Mouse (Mus musculus) liver, postnatal 0 days (tissue): ENCODE results near the gene Plxdc1. TPM values are rescaled to one million over a fixed set of nuclear protein-coding genes. Genes with fewer than 3 reads are reported as not detected.

Experiments
- ATAC-seq: fragments of 200-750 bp; cut with Nextera tagmentation; 2 replicates; pipeline ENCODE4 v1.8.0; 2017; ENCODE audit warnings: mild to moderate bottlenecking, moderate library complexity
- DNase-seq: peaks from one replicate; pipeline ENCODE4 v3.0.0-alpha.2; 2016
- H3K27ac ChIP-seq: fragments of 300-500 bp; sonication (generic); 2 replicates; pipeline ENCODE4 v1.5.1; 2014; ENCODE audit warnings: antibody characterized with exemption, moderate library complexity, mild to moderate bottlenecking, low read depth
- H3K27me3 ChIP-seq: fragments of 300-500 bp; sonication (generic); 2 replicates; pipeline ENCODE4 v1.6.1; 2014; ENCODE audit warnings: low read length, control low read depth, mixed read lengths; ENCODE audit not compliant: insufficient read depth
- H3K36me3 ChIP-seq: fragments of 300-500 bp; sonication (generic); replicated peaks from 2 replicates; pipeline ENCODE4 v1.6.1; 2014; ENCODE audit warnings: mild to moderate bottlenecking, control low read depth, low read length, moderate library complexity, mixed read lengths; ENCODE audit not compliant: insufficient read depth
- H3K4me1 ChIP-seq: fragments of 300-500 bp; sonication (generic); 2 replicates; pipeline ENCODE4 v1.6.1; 2014; ENCODE audit warnings: antibody characterized with exemption, mild to moderate bottlenecking, control low read depth; ENCODE audit not compliant: insufficient read depth
- H3K4me2 ChIP-seq: fragments of 300-500 bp; sonication (generic); 2 replicates; pipeline ENCODE4 v1.6.1; 2014; ENCODE audit warnings: low read depth, mild to moderate bottlenecking, low read length, moderate library complexity, mixed read lengths
- H3K4me3 ChIP-seq: fragments of 300-500 bp; sonication (generic); 2 replicates; pipeline ENCODE4 v1.5.1; 2014; ENCODE audit warnings: low read depth, low read length
- H3K9ac ChIP-seq: fragments of 300-500 bp; sonication (generic); replicated peaks from 2 replicates; pipeline ENCODE4 v1.6.1; 2014; ENCODE audit warnings: mild to moderate bottlenecking, moderate library complexity
- H3K9me3 ChIP-seq: fragments of 300-500 bp; sonication (generic); 2 replicates; pipeline ENCODE4 v1.6.1; 2016; ENCODE audit warnings: mild to moderate bottlenecking, control low read depth, low read length, mixed read lengths
- CTCF ChIP-seq: sonication (generic); IDR thresholded peaks from 2 replicates; pipeline ENCODE4 v1.5.1; 2016; ENCODE audit warnings: antibody characterized with exemption, low read depth
- EP300 ChIP-seq: IDR thresholded peaks from 2 replicates; pipeline ENCODE4 v1.6.1; 2016; ENCODE audit warnings: antibody characterized with exemption, low read depth, mild to moderate bottlenecking
- WGBS: fragments of 180-500 bp; shearing (Covaris S2); extraction: QIAGEN DNeasy Blood & Tissue Kit; methylation state at CpG from one replicate; pipeline ENCODE4 v1.1.7; 2014; ENCODE audit not compliant: insufficient replicate concordance; 5-methylcytosine and 5-hydroxymethylcytosine counted together
- polyA plus RNA-seq: library from polyadenylated mRNA; unstranded; fragments of >200 nt; fragmentation: Nextera tagmentation; extraction: Ambion mirVana; gene quantifications from 2 replicates; pipeline ENCODE4 v1.2.1, GENCODE M21; 2015

Plxdc1 gene
- polyA plus RNA-seq, 1 experiment from 2014 or later: 0.75 TPM

GRCm38 (mm10) chr11:97955915-97956314 is 30.3 kb downstream of the Plxdc1 start:
- Histone ChIP-seq H3K36me3 (no peaks in the 10 kb centered on the region), H3K4me1 (peaks cover 9% of the 10 kb centered on the region; the same call in 1 of the 2 replicates), H3K27ac (no peak overlapping the region), H3K9ac (no peak overlapping the region), H3K27me3 (no peaks in the 10 kb centered on the region), H3K9me3 (no peaks in the 10 kb centered on the region), H3K4me3 (no peak overlapping the region), H3K4me2 (no peak overlapping the region)
- WGBS: 69% methylated on average over 4 of the region's 4 CpGs
- no peak for ATAC-seq
- DNase-seq: no peak
- no peak for TF ChIP-seq CTCF
- no peak for TF ChIP-seq EP300

GRCm38 (mm10) chr11:97955146-97955902 is 30.9 kb downstream of the Plxdc1 start:
- Histone ChIP-seq H3K27me3 (no peaks in the 10 kb centered on the region), H3K4me2 (no peak overlapping the region), H3K9ac (no peak overlapping the region), H3K4me1 (peaks cover 9% of the 10 kb centered on the region; the same call in 1 of the 2 replicates), H3K36me3 (no peaks in the 10 kb centered on the region), H3K9me3 (no peaks in the 10 kb centered on the region), H3K27ac (no peak overlapping the region), H3K4me3 (no peak overlapping the region)
- WGBS: 54% methylated on average over 9 of the region's 9 CpGs
- DNase-seq (no peak), ATAC-seq (no peak)
- TF ChIP-seq CTCF: no peak
- TF ChIP-seq EP300: no peak

- Histone ChIP-seq H3K27me3 (no peaks in the 10 kb centered on the region), H3K4me3 (no peak overlapping the region), H3K4me1 (peaks cover 12% of the 10 kb centered on the region), H3K36me3 (no peaks in the 10 kb centered on the region), H3K4me2 (no peak overlapping the region), H3K9me3 (no peaks in the 10 kb centered on the region), H3K27ac (no peak overlapping the region), H3K9ac (no peak overlapping the region)
- 39% methylated on average over 14 of the region's 14 CpGs for WGBS
- DNase-seq: peak; percentile 45
- TF ChIP-seq EP300 (no peak), CTCF (no peak)
- no peak for ATAC-seq
Measured at GRCm38 (mm10) chr11:97954469-97955141, 31.6 kb downstream of the Plxdc1 start.

- ATAC-seq (no peak), DNase-seq (no peak)
- peaks cover 12% of the 10 kb centered on the region for H3K4me1 ChIP-seq
- no peaks in the 10 kb centered on the region for H3K27me3 ChIP-seq
- H3K4me2 ChIP-seq: no peak overlapping the region
- WGBS: 78% methylated on average over 5 of the region's 6 CpGs
- H3K4me3 ChIP-seq: no peak overlapping the region
- H3K27ac ChIP-seq: no peak overlapping the region
- no peaks in the 10 kb centered on the region for H3K36me3 ChIP-seq
- H3K9me3 ChIP-seq: no peaks in the 10 kb centered on the region
- TF ChIP-seq EP300 (no peak), CTCF (no peak)
- no peak overlapping the region for H3K9ac ChIP-seq
Measured at GRCm38 (mm10) chr11:97953939-97954275, 32.3 kb downstream of the Plxdc1 start.

- ATAC-seq (no peak), DNase-seq (no peak)
- Histone ChIP-seq H3K4me2 (no peak overlapping the region), H3K27me3 (no peaks in the 10 kb centered on the region), H3K9me3 (no peaks in the 10 kb centered on the region), H3K4me1 (peaks cover 12% of the 10 kb centered on the region), H3K36me3 (no peaks in the 10 kb centered on the region), H3K27ac (no peak overlapping the region), H3K9ac (no peak overlapping the region), H3K4me3 (no peak overlapping the region)
- WGBS: 69% methylated on average over 16 of the region's 16 CpGs
- no peak for TF ChIP-seq CTCF
- TF ChIP-seq EP300: no peak
Measured at GRCm38 (mm10) chr11:97953179-97953938, 32.9 kb downstream of the Plxdc1 start.

GRCm38 (mm10) chr11:97952367-97953006 is 33.8 kb downstream of the Plxdc1 start:
- Histone ChIP-seq H3K27me3 (no peaks in the 10 kb centered on the region), H3K4me3 (no peak overlapping the region), H3K27ac (no peak overlapping the region), H3K9me3 (no peaks in the 10 kb centered on the region), H3K4me1 (peaks cover 12% of the 10 kb centered on the region), H3K36me3 (no peaks in the 10 kb centered on the region), H3K9ac (no peak overlapping the region), H3K4me2 (no peak overlapping the region)
- TF ChIP-seq CTCF (no peak), EP300 (no peak)
- ATAC-seq: no peak
- no peak for DNase-seq
- 78% methylated on average over 1 of the region's 1 CpGs for WGBS
